Mouse (Mus musculus): Measurements from ENCODE around the gene Cdk16.
A peak's percentile ranks its signal among the peaks of the same experiment; 100 is the strongest.
"Not testable (repeated sequence)": the region's sequence is repeated elsewhere in the genome, so short reads cannot be mapped to it uniquely, and the experiment has no call there.

Cdk16 gene

GRCm38 (mm10) chrX:20687519-20688067 is at the start of gene Cdk16:
Gene Cdk16 (plus strand): TSS chrX:20687954.
- ATAC-seq (ENCODE audit: insufficient number of reproducible peaks, low FRiP score, low TSS enrichment) = peak; percentile 87

GRCm38 (mm10) chrX:20638141-20638540 is 49.6 kb upstream of the Cdk16 start:
- no peak for ATAC-seq (ENCODE audit: insufficient number of reproducible peaks, low FRiP score, low TSS enrichment)

DNA sequence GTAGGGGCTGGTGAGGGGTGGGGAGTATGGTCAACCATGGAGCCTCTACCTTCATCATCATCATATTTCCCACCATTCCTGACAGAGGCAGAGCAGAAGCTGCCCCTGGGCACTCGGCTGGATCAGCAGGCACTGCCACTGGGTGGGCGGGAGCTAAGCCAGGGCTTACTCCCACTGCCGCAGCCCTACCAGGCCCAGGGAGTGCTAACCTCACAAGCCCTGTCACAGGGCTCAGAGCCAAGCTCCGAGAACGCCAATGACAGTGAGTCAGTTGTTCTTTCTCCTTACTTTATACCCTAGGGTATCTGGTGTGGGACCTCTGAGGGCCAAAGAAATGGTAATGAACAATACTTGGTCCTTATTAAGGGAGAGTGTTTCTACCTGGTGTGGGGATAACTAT is 43.0 kb upstream of the Cdk16 start:
- no peak for ATAC-seq (ENCODE audit: insufficient number of reproducible peaks, low FRiP score, low TSS enrichment)

DNA sequence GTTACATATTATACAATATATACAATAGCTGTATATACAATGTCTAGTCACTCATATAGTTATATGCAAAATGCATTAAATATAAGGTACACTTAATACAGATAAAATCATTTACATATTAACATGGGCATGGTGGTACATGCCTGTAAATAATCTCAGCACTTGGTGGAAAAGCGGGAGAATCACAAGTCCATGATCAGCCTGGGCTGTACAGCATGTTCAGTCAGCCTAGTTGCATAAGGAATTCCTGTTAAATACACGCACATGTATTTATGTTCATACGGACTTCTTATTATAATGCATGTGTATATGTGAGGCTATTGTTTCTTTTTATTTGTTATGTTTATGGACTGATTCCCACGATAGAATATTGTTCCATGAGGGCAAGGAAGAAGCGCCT is 30.2 kb upstream of the Cdk16 start:
- no peak for ATAC-seq (ENCODE audit: insufficient number of reproducible peaks, low FRiP score, low TSS enrichment)

- ATAC-seq (ENCODE audit: insufficient number of reproducible peaks, low FRiP score, low TSS enrichment) = peak; percentile 87
These were observed 29.6 kb upstream of the Cdk16 start, which contains the start of gene Uba1 for GRCm38 (mm10) chrX:20658026-20658652. Gene Uba1 (plus strand): TSS chrX:20658326.

- no peak for ATAC-seq (ENCODE audit: insufficient number of reproducible peaks, low FRiP score, low TSS enrichment)
These were observed 28.8 kb upstream of the Cdk16 start for GRCm38 (mm10) chrX:20658891-20659406.

DNA sequence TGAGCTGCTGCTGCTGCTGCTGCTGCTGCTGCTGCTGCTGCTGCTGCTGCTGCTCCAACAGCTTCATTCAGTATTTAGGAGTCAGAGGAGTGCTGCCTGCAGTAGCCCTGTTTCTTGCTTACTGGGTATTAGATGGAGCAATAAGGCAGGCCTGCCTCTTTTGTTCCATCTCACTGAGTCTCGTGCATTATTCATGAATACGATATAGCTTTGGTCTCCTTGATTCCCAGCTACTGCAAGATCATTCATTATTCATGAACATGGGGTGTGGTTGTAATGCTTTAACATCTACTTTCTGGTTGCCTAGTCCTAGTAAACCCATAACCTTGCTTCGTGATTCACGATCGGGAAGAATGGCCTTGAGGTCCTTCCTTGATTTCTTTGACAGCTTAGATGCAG is 25.4 kb upstream of the Cdk16 start:
- ATAC-seq (ENCODE audit: insufficient number of reproducible peaks, low FRiP score, low TSS enrichment) = peak; percentile 31; the same call in 1 of the 2 replicates

DNA sequence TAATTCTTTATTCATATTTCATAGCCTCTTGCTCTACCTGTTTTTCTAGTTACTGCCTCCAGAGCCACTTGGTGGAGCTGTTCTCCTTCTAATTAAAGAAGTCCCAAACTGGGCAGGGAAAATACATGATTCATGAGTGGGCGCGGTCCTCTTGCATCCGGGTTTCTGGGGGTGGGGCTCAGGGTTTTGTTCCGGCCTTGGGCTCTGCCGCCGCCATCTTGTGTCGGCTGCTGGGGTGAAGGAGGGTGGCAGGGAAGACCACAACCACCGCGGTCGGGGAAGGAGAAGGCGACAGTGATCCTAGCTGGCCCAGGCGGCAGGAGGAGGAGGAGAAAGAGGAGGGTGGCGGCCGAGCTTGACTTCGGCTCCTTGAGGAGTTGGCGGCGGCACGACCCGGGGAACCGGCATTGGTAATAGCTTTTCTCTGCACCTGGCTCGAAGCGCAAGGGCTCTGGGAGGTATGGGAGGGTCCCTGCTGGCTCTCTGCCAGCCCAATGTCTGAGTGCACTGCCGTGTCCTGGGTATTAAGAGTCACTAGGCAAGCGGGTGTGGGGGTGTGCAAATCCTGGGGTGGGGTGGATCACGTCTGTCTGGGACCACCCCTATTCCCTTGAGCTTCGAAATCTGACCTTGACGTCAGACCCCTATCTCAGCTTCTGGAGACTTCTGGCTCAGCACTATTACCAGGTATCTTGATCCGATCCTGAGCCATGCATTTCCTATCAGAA is 24.9 kb upstream of the Cdk16 start:
- peak; percentile 90 for ATAC-seq (ENCODE audit: insufficient number of reproducible peaks, low FRiP score, low TSS enrichment)

GRCm38 (mm10) chrX:20663444-20663790 is 24.3 kb upstream of the Cdk16 start:
- no peak for ATAC-seq (ENCODE audit: insufficient number of reproducible peaks, low FRiP score, low TSS enrichment)

GRCm38 (mm10) chrX:20688068-20688547 is 354 bp downstream of the Cdk16 start:
- ATAC-seq (ENCODE audit: insufficient number of reproducible peaks, low FRiP score, low TSS enrichment) = peak; percentile 82

DNA sequence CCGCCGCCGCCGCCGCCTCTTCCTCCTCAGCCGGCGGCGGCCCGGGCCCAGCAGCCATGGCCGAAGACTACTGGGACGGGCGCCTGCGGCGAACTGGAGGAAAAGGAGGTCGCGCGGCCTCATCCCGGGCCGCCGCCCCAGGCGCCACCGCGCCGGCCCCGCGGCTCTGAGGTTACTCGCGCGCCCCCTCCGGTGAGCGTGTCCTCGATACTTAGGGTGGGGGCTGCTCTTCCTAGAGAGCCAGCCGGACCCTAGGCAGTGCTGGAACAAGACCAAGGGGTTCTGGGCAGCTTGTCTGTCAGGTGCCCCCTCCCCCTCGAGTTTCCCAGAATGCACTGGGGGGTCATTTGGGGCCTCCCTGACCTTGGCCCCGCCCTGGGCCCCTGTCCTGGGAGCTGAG is 861 bp downstream of the Cdk16 start:
- peak; percentile 21; the same call in 1 of the 2 replicates for ATAC-seq (ENCODE audit: insufficient number of reproducible peaks, low FRiP score, low TSS enrichment)

DNA sequence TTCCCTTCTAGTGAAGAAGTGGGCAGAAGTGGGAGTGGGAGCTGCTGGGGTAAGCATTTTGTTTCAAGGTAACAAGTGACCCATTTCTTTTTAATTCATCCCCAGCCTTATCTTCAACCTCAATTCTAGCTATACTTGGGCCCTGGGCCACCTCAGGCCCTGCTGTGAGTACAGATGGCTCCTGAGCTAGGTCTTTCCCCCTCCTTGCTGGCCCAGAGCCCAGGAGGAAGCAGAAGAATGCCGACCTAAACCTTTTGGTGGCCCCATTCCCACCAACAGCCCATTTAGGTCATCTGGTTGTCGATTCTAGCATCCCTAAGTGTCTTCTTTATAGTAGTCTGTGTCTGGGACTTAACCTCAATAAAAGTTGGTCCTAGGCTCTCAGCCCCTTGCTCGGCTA is 3.8 kb downstream of the Cdk16 start:
- ATAC-seq (ENCODE audit: insufficient number of reproducible peaks, low FRiP score, low TSS enrichment) = no peak

- no peak for ATAC-seq (ENCODE audit: insufficient number of reproducible peaks, low FRiP score, low TSS enrichment)
These were observed 4.9 kb downstream of the Cdk16 start for GRCm38 (mm10) chrX:20692616-20693015.

- no peak for ATAC-seq (ENCODE audit: insufficient number of reproducible peaks, low FRiP score, low TSS enrichment)
These were observed 8.1 kb downstream of the Cdk16 start for GRCm38 (mm10) chrX:20695842-20696241.

DNA sequence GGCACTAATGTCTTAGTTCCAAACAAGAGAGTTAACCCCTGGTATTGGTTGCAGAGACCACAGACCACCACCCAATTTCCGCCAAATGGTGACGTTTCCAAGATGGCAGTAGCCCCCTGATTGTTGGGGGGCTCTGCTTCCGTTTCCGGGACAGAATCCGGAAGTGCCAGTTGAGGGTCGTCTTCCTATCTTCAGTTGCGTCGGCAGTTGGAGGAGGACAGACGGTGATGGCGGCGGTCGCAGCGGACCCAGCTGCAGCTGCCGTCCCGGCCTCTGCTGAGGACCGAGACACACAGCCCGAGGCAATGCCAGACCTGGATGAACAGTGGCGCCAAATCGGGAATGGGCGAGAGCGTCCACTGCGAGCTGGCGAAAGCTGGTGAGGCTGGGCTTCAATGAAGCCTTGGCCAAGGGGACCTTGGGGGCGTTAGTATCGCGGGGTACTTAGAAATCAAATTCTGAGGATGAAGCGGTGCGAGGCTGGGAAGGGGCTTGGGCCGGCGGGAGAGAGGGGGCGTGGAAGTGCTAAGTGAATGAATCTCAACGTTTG is 16.1 kb downstream of the Cdk16 start, which contains the start of gene Usp11:
Usp11 (plus strand) TSS at position 166 of the 550 bp plus-strand sequence.
- ATAC-seq (ENCODE audit: insufficient number of reproducible peaks, low FRiP score, low TSS enrichment) = peak; percentile 47; the same call in 1 of the 2 replicates

GRCm38 (mm10) chrX:20704295-20705082 is 16.7 kb downstream of the Cdk16 start:
- peak; percentile 98 for ATAC-seq (ENCODE audit: insufficient number of reproducible peaks, low FRiP score, low TSS enrichment)

DNA sequence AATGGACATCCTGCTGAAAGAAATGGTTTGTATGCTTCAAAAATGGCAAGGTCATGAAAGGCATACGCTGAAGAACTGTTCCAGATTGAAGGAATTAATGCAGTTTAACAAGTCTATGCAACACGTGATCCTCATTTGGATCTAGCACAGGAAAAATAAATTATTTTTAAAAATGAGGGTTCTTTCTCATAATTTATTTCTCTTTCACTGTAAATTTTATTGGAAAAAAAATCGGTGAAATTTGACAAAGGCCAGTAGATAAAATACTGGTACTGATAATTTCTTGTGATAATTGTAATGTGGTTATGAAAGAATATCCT is 17.3 kb downstream of the Cdk16 start:
- no peak for ATAC-seq (ENCODE audit: insufficient number of reproducible peaks, low FRiP score, low TSS enrichment)

GRCm38 (mm10) chrX:20728681-20729080 is 40.9 kb downstream of the Cdk16 start:
- ATAC-seq (ENCODE audit: insufficient number of reproducible peaks, low FRiP score, low TSS enrichment) = no peak

- not testable (repeated sequence) for ATAC-seq (ENCODE audit: insufficient number of reproducible peaks, low FRiP score, low TSS enrichment)
These were observed 42.3 kb downstream of the Cdk16 start for GRCm38 (mm10) chrX:20730048-20730447.

- ATAC-seq (ENCODE audit: insufficient number of reproducible peaks, low FRiP score, low TSS enrichment) = no peak
These were observed 48.7 kb downstream of the Cdk16 start for GRCm38 (mm10) chrX:20736479-20736878.

Data from cerebellum, adult (tissue).